Mouse (Mus musculus) CD4-positive, CD25-positive, alpha-beta regulatory T cell, adult 4 months (primary cell): ENCODE measurements around the gene Gm5798. TPM values are rescaled to one million over a fixed set of nuclear protein-coding genes. Genes with fewer than 3 reads are reported as not detected.
"Not testable (repeated sequence)": the region's sequence is repeated elsewhere in the genome, so short reads cannot be mapped to it uniquely, and the experiment has no call there.

Source experiments
- ATAC-seq: one replicate; pipeline ENCODE4 v1.8.0; 2017
- polyA plus RNA-seq, 2 experiments: library from polyadenylated mRNA; unstranded; fragments of 100-300 nt; shearing (Covaris generic); gene quantifications; one replicate each; pipeline ENCODE4 v1.2.1; 2017

Gene Gm5798
- not detected for polyA plus RNA-seq

DNA sequence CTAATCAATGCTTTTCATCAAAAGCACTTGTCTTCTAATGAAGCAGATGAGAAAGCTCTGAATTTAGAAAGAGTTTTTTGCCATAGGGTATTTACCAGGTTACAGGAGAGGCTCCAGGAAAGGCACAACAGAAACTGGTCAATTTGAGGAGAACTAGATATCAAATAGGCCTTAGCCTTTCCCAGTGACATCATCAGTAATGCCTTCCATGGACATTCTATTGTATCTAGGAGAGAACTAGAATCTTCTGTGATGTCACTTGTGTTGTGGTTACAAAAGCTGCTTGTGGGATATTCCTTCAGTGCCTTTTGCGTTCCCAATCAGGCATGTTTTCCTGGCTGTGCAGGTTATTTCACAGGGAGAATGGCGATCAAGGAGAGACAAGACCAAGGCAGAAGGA is at the start of gene Gm5798:
Gm5798 (plus strand) TSS at position 301 of the 400 bp plus-strand sequence.
- not testable (repeated sequence) for ATAC-seq

DNA sequence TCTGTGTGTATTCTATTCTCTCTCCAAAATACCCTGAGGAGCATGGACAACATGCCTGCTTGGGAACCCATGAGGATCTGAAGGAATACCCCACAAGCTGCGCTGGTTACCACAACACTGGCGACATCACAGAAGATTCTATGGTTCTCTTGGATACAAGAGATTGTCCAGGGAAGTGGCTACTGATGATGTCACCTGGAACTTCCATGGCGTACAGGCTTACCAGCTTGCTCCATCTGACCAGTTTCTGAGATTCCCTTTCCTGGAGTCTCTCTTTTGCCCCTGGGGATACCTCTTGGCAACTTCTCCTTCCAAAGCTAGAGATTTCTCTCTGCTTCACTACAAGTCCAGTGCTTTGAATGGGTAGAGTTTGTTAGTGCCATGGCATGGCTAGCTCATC is 37.9 kb downstream of the Gm5798 start, which contains the start of gene Gm7945:
Gm7945 (minus strand) TSS at position 101 of the 400 bp plus-strand sequence.
- not testable (repeated sequence) for ATAC-seq

Other genes with a start within 250 kb of the Gm5798 start
- gene Mat1a, start 243.6 kb upstream of the Gm5798 start, polyA plus RNA-seq, result not detected
- not detected for gene Sftpa1, start 216.8 kb upstream of the Gm5798 start, polyA plus RNA-seq
- gene Mbl1, start 197.2 kb upstream of the Gm5798 start, polyA plus RNA-seq, result not detected
- gene Sftpd, start 163.5 kb upstream of the Gm5798 start, polyA plus RNA-seq, result not detected
- not detected for gene Gm2832, start 69.8 kb upstream of the Gm5798 start, polyA plus RNA-seq
- gene Gm7945, start 37.8 kb downstream of the Gm5798 start, polyA plus RNA-seq, result not detected
- not detected for gene Gm6482, start 59.7 kb downstream of the Gm5798 start, polyA plus RNA-seq
- not detected for gene Gm7954, start 104.9 kb downstream of the Gm5798 start, polyA plus RNA-seq
- gene Gm3486, start 140.9 kb downstream of the Gm5798 start, polyA plus RNA-seq, result not detected
- gene Gm7970, start 207.0 kb downstream of the Gm5798 start, polyA plus RNA-seq, result not detected
- not detected for gene 1700049E17Rik2, start 224.6 kb downstream of the Gm5798 start, polyA plus RNA-seq